Mouse (Mus musculus) ovary, postnatal 36 days (tissue): ENCODE measurements around the gene Nup133.

ENCODE experiments used
- DNase-seq: peaks from one replicate; pipeline ENCODE4 v3.0.0; 2022; ENCODE audit warnings: low spot score, mixed read lengths

The Nup133 gene

DNA sequence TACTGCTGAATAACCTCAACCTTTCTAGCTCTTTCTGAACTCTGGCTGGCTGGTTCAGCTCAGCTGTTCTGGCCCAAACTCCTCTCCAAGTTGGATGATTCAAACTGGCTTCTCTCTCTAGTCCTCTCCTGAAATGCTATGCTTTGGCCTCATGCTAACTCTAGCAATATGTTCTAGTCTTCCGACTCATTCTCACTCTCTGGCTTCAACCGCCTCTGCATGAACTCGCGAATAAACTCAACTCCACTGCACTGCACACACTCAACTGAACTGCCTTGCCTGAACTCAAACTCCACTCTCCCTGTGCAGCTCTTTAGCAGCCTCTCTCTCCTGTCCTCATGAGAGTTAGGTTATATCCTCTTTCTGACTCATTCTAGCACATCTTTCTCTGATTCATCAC is 61.9 kb downstream of the Nup133 start:
- DNase-seq, result no peak

DNA sequence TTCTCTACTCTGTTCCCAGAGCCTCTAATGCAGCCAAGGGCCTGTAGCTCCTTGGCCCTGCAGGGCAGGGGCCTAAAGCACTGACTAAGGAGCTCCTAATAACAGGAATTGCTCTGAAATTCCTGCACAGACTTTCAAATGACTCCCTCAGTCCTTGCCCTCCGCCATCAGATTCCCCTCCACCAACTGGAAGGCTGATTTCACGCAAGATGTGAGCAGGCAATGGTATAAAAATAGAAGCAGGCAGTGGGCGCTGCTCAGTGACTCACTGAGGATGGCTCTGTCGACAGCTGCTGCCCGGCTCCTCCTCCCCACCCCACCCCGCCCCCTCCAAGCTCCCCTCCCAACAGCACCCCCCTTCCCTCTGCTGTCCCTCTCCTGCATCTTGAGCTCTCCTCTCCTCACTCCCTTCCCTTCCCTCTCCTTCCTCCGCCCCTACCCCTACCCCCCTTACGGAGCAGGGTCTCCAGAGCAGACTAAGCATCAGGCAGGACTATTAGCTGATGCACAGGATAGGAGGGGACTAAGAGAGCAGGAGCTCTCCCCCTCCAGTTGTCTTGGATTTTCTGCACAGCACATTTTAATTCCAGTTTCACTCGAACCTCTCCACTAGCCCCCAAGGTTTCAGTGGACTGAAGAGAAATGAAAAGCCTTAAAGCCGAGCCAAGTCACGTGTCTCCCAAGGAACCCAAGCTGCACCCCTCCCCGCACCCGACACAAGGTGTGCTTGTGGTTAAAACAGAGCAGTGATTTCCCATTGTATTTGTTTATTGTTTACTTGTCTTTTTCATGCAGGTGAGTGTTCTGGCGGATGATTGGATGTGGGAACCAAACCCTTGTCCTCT is 64.1 kb downstream of the Nup133 start:
- no peak for DNase-seq

DNA sequence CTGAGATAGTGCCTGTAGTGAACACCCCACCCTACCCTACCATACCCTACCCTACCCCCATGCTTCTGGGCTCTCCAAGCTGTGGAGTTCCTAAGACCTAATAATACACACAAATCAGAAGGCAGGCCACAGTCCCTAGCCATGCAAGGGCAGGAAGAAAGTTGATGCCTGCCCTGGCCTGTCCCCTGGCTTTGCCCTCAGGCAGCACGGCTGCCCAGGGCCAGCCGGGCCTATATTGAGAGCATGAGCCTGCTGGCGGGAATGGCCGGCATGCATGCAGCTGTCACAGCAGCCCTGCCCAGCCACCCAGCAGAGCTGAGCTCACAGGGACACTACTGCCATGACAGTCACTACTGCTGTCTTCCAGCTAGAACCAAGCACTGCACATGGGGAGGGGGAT is 66.0 kb downstream of the Nup133 start:
- no peak for DNase-seq

DNA sequence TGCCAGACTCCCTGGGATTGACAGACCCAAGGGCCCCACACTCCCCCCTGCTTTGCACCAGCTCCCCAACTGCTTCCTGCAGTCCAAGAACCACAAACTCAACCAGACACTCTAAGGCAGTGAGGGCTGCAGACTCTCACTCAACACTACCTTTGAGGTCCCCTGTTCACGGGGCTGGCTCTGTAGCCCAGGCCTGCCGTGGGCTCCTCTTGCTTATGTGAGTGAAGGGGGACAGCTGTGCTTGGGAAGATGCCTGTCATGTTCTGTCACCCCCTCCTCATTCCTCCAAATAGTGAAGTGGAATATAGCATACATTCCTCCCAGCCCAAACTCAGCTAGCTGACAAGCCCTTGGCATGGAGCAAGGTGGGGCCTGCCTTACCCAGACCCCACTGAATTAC is 66.7 kb downstream of the Nup133 start:
- DNase-seq, result no peak

- no peak for DNase-seq
These were observed 68.2 kb downstream of the Nup133 start for GRCm38 (mm10) chr8:123880821-123881350.

DNA sequence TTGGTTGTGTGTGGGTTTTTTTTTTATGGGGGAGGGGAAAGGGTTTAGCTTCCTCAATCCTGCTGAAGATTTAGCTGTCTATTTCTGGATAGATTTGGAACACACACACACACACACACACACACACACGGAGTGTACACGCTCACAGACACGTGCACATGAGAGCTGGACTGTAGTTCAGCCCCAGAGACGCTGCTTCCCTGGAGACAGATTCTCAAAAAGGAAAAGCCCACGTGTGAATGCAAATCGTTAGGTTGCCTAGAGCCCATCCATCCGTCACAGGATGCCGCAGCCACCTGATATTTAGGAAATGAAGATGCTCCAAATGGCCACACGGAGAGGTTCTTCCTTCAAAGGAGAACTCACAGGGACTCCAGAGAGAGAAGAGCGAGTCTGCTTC is 68.8 kb downstream of the Nup133 start:
- DNase-seq, result no peak

GRCm38 (mm10) chr8:123877865-123878264 is 71.2 kb downstream of the Nup133 start:
- DNase-seq, result no peak

DNA sequence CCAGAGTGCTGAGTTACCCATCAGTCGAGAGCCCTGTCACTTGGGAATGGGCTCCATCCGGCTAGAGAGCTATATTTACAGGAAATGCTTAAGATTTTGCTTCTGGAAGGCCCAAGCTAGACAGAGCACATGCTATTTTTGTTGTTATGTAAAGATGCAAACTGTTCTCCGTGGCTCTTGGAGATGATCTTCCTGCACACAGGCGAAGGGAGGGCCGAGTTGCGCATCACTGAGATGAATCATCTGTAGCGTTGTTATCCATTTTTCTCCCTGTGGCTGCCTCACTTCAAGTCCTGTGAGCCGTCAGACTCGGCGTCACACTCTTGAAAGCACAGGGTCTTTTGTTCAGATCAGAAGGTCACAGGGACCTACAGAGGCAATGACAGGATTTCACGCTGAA is 74.7 kb downstream of the Nup133 start:
- DNase-seq, result no peak

GRCm38 (mm10) chr8:123873364-123873763 is 75.7 kb downstream of the Nup133 start:
- DNase-seq, result no peak

DNA sequence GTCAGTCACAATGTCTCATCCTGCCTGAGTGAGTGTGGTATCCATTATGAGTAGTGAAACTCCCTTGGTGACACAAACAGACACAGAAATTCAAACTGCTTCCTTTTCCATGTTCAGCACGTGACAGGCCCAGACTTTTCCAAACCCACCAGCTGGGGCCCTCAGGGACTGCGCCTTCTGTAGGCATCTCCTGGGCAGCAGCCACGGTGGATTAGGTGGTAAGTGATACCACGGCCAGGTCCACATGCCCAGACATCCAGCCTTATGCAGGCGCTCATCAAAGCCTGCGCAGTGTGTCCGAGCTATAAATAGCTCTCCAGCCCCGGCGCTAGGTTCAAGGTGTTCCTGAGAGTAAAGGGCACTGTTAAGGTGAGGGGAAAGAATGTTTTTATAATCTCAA is 77.0 kb downstream of the Nup133 start:
- no peak for DNase-seq

DNA sequence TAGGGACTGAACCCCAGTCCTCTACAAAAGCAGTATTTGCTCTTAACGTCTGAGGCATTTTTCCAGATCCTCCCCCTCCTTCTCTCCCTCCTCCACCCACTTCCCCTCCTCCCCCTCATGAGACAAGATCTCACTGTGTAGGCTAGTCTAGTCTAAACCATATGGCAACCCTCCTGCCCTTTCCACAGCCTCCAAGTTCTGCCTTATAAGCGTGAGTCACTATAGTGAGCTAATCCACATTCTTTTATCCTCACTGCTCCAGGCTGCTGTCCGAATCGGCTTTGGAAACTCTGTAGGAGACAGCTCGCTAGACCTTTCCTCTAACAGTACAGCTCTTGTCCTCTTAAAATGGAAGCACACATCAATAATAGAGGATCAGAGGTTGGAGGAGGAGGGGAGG is 82.1 kb downstream of the Nup133 start:
- no peak for DNase-seq

- DNase-seq, result no peak
These were observed 83.3 kb downstream of the Nup133 start for GRCm38 (mm10) chr8:123865786-123866185.

DNA sequence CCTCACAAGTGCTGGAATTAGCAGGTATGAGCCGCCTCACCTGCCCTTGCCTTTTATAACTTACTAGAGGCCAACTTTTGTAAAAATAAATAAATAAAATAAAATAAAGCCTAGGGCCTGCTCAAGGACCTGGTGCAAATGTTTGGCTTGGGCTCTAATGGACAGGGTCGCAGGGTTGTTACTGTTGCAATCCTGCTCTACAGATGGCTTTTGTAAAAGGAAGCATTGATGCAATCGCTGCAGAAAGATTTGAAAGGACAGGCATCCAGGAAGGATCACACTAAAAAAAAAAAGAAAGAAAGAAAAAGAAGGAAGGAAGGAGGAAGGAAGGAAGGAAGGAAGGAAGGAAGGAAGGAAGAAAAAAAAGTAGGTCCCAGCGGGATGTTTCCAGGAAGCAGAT is 88.7 kb downstream of the Nup133 start:
- no peak for DNase-seq

GRCm38 (mm10) chr8:123859648-123860259 is 89.3 kb downstream of the Nup133 start, which contains the start of gene Ccsap:
Gene Ccsap, minus strand, starts transcription at chr8:123860209.
- peak; percentile 56 for DNase-seq

DNA sequence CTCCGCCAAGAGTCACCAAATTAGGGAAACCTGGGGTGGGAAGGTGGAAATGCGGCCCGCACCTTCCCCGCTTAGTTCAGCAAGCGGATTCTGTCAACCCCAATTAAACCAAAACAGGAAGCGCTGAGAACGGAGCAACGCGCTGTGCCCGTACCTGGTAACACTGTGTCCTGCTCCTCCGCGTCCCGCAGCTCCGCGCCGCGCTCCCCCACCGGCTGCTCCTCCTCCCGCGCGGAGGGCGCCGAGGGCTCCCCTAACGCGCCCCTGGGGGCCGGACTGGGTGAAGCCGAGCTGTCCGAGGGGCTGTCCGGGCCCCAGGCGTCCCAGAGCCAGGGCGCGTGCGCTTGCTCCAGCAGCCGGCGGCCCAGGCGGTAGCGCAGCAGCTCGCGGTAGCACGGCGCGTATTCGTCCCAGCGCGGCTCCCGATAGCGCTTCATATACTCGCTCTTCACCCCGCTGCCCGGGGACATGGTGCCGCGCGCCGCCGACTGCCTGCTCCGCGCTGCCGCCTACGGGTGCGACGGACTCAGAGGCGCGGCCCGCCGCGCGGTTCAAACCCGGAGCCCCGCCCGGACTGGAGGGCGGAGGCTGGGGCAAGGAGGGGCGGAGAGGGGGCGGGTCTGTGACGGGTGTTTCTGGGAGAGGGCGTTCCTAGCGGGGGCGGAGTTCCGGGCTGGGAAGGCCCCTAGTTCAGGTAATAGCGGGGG is 90.0 kb downstream of the Nup133 start:
- DNase-seq, result peak; percentile 92

GRCm38 (mm10) chr8:123858574-123858940 is 90.5 kb downstream of the Nup133 start:
- no peak for DNase-seq

DNA sequence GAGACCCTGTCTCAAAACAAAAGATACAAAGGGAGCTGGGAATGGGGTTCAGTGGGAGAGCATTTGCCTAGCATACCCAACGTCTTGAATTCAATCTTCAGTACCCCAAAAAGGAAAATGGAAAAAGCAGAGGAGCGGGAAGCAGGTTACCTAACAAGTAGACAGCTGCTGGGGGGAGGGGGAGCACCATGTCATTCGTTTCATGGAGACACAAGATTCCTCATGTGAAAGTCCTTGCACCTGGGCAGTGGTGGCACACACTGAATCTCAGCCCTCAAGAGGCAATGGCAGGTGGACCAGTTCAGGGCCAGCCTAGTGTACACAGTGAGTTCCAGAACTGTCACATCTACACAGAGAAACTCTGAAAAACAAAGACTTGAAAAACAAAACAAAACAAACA is 91.7 kb downstream of the Nup133 start:
- no peak for DNase-seq

GRCm38 (mm10) chr8:123854733-123855475 is 94.2 kb downstream of the Nup133 start:
- DNase-seq, result no peak

GRCm38 (mm10) chr8:123854252-123854651 is 94.8 kb downstream of the Nup133 start:
- DNase-seq, result no peak

- DNase-seq, result no peak
These were observed 97.5 kb downstream of the Nup133 start for GRCm38 (mm10) chr8:123851590-123851989.

- DNase-seq, result no peak
These were observed 99.7 kb downstream of the Nup133 start for GRCm38 (mm10) chr8:123849352-123849751.

- no peak for DNase-seq
These were observed 101.5 kb downstream of the Nup133 start for GRCm38 (mm10) chr8:123847546-123847945.
